Mouse (Mus musculus) MEL-GATA-1-ER (cell line): ENCODE measurements at regions not wholly inside any gene's neighbourhood (a gene's known extent, or its start where the extent isn't known, plus 50 kb on each side); places are given as distances from the start of the nearest gene placed in this dataset.
"Not testable (repeated sequence)": the region's sequence is repeated elsewhere in the genome, so short reads cannot be mapped to it uniquely, and the experiment has no call there.

Experiments
- DNase-seq: peaks from one replicate; pipeline ENCODE4 v3.0.0-alpha.2; 2012; ENCODE audit warnings: low read depth; ENCODE audit errors: extremely low read depth

GRCm38 (mm10) chr10:117478931-117479280 is 99.1 kb upstream of the Cpsf6 start:
- no peak for DNase-seq

GRCm38 (mm10) chr10:117478202-117478930 is 98.6 kb upstream of the Cpsf6 start:
- no peak for DNase-seq

GRCm38 (mm10) chr10:117477331-117478201 is 97.8 kb upstream of the Cpsf6 start:
- DNase-seq, result no peak

GRCm38 (mm10) chr10:117475086-117475945 is 95.5 kb upstream of the Cpsf6 start:
- DNase-seq, result no peak

DNA sequence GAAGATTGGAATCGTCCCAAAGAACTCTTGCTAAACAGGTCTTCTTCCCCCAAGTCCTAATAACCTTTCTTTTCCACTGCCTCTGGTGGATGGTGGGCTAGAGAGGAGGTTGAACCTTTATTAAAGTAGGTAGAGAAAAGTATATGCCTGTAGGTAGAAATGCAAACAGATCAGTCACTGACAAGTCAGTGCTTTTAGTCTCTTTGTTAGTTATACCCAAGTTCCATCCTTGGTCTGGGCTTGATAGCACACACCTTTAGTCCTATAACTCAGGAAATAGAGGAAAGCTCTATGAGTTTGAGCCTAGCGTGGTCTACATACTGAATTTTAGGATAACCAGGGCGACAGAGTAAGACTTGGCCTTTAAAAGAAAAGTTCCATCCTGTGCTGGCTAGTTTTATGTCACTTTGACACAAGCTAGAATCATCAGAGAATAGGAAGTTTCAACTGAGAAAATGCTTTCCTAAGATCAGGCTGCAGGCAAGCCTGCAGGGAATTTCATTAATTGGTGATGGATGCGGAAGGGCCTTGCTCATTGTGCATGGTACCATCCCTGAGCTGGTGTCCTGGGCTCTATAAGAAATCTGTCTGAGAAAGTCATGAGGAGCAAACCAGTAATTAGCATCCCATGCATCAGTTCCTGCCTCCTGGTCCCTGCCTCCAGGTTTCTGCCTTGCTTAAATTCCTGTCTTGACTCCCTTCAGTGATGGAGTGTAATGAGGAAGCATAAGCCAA is 94.7 kb upstream of the Cpsf6 start:
- no peak for DNase-seq

GRCm38 (mm10) chr10:117473471-117473870 is 93.7 kb upstream of the Cpsf6 start:
- no peak for DNase-seq

DNA sequence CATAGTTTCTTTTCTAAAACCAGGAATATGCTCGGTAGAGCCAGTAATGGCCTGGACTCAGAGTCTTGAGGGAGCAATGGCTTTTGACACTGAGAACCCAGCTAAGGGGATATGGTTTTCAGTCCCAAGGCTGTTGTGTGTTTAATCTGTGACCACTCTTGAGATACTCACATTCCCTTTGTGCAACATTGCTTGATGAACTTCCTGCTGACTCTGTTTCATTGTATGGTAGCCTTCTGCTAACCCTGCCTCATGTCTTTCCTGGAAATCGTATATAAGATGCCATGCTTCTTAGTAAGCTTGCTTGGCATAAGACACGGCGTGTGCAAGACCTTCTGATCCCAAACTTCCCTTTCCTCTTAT is 92.7 kb upstream of the Cpsf6 start:
- no peak for DNase-seq

DNA sequence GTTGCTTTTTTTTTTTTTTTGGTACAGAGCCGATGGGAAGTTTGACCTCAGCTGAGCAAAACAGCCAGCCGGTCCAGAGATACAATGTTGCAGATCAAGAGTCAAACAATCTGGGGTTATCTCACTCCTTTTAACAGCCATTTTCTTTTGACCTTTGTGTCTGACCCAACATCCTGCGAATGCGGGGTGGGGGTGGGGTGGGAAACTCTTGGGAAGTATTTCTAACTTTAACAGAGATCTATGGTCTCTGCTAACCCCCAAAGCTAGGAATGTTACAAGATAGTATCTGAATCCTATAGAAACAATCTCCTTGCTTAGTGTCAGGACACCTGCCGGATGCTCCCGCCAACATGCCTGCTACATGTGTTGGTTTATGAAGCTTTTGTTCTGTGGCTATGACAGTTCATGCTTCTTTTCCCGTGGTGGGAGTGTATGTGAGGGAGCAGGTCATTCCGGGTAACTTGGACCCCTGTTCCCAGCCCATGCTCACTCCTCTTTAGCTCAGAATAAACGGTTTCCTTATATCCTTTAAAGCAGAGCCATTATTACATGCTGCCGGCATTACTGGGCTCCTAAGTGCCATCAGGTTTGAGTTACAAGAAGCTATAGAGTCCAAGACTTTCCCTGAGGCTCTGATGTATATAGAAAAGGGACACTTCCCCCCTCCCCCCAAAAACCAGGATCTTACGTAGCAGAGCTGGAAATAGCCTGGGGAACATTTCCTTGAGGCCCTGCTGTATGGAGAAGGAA is 92.2 kb upstream of the Cpsf6 start:
- DNase-seq, result no peak

DNA sequence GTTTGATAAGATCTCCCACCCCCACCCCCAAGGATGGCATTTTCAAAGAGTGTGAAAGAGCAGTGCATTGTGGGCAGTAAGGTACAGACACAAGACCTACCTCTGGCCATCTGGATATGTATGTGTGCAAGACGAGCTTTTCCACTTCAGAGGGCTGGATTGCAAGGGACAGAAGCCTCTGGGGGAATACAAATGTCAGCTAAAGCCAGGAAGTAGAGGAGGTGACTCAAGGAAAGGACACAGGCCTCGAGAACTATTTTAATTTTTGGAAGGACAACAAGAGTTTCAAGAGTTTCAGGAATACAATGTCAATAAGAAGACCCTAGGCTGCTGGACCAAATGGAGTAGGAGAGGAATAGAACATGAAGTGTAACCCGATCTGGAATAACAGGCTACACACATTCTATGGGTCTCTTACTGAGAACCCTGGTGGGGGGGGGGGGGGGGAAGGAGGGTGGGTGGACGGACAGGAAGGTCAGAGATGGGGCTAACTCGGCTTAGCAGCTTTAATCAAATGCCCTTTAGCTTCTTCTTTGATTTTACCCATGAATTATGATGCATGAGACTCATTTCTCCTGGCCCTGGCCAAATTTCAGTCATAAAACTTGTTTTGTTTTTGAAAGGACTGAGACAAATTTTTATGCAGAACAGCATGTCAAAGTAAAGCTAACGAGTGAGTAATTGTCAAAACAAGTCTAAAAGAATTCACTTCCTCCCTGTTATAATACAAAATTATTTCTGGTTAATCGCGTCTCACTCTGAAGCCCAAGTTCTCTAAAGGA is 91.4 kb upstream of the Cpsf6 start:
- no peak for DNase-seq

DNA sequence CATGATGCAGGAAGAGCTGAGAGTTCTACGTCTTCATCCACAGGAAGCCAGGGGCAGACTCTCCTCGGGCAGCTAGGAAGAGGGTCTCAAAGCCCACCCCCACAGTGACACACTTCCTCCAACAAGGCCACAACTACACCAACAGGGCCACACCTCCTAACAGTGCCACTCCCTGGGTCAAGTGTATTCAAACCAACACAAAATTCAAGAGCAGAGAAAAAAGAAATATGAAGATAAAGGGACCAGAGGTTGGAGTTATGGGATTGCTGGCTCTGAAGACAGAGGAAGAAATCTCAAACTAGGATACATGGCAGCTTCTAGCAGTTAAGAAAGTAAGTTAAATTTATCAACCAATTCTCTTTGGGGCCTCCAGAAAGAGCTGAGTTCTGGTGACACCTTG is 90.7 kb upstream of the Cpsf6 start:
- DNase-seq, result no peak

- DNase-seq, result no peak
These were observed 89.8 kb upstream of the Cpsf6 start for GRCm38 (mm10) chr10:117469573-117470090.

DNA sequence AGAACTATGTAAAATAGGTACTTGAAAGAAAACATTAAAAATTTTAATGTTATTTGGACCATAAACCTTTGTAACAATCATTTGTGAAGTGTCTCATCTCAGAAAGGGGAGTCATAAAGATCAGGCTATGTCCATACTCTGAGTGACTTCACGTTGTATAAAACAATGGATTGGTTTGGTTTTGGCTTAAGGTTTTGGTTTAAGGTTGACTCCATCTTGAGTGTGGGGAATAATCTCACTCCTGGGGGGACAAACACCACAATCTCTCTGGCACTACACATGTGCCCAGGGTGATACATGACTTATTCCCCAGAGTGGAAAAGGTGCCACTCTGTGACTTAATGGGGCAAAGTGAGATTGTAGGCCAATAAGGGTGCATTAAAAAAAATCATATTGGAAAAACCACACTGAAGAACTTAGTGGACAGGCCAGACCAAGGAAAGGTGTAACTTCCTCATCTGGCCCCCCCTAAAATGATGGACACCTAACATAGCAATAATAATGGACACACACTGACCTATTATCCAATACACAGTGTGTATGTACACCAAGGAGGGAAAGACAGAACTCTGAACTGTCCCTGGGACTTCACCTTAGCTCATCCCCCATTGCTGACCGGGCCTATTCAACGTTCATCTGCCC is 89.2 kb upstream of the Cpsf6 start:
- DNase-seq, result no peak

DNA sequence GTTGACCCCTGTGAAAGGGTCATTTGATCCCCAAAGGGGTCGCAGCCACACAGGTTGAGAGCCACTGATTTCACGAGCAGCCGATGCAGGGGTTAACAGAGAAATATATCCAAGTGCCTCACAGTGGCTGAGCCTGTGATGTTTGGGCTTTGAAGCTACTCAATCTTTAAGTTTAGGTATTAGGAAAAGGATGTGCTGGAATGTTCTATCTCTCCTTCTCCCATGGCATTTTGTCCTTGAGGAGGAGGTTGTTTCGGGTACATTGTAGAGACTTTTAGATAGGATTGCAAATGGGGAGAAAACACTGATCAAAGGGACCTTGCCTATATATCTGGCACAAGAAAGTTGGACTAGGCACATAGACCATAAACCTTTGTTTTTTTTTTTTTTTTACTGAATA is 88.6 kb upstream of the Cpsf6 start:
- DNase-seq, result no peak

DNA sequence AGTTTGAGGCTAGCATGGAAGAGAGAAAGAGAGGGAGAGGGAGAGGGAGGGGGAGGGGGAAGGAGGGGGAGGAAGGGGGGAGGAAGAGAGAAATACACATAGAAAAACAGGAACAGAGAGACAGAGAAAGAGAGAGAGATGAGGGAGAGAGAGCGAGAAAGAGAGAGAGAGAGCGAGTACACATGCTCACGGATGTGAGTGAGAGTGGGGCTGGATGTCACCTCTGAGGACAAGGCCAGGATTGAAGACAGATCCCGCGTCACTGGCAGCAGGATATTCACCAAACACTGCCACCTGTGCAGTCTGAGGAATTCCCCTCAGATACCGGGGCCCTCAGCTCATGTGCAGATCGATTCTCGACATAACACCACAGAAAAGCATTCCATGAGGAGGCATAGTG is 87.3 kb upstream of the Cpsf6 start:
- no peak for DNase-seq

DNA sequence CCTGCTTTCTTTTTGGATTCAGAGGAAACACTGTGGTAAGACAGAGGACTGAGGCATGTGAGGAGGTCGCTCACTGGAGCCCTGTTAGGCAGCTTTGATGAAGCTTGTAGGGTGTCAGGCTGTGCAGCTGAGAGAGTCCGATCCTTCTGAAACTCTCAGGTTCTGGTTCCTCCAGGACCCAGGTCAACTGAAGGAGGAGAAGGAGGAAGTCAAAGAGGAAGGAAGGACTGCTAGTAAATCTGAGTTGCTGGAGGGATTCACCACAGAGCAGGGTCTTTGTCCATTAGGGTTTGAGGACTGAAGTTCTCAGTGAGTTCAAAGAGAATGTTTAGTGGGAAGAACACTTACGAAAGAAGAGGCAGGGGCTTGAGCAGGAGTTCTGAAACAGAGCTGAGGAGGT is 86.6 kb upstream of the Cpsf6 start:
- DNase-seq, result no peak

DNA sequence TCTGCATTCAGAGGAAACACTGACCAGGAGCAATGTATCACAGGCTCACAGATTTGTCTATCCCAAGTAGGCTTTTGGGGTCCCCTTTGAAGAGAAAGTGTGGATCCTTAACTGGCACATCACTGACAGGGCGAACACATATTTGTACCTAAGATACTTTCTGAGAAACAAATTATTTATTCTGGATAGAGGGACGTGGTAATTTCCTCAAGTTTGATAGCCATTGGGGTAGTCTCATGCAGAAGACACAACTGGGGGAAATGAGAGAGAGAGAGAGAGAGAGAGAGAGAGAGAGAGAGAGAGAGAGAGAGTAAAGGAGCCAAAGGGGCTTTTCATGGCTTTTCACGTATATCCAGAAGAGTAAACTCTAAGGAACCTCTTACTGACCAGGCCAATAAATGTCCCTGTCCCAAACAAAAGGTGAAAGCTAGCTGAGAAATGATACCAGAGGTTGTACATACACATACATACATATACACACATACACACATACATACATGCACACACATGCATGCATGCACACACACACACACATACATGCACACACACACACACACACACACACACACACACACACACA is 85.9 kb upstream of the Cpsf6 start:
- DNase-seq, result no peak

GRCm38 (mm10) chr10:117465058-117465660 is 85.3 kb upstream of the Cpsf6 start:
- no peak for DNase-seq

DNA sequence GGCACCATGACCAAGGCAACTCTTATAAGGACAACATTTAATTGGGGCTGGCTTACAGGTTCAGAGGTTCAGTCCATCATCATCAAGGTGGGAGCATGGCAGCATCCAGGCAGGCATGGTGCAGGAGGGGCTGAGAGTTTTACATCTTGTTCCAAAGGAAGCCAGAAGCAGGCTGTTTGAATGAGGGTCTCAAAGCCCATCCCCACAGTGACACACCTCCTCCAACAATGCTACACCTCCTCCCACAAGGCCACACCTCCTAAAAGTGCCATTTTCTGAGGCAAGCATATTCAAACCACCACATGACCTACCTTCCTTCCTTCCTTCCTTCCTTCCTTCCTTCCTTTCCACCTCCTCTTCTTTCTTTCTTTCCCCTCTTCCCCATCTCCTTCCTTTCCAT is 84.5 kb upstream of the Cpsf6 start:
- not testable (repeated sequence) for DNase-seq
